Mouse (Mus musculus) embryonic fibroblast, embryonic 13.5 days (primary cell): ENCODE measurements around the gene Pnpo.

Experiments
- CTCF ChIP-seq: IDR thresholded peaks from 2 replicates; pipeline ENCODE4 v1.5.1; 2011; ENCODE audit warnings: mild to moderate bottlenecking, control low read depth, low read length, moderate library complexity, borderline replicate concordance; ENCODE audit not compliant: insufficient read depth
- POLR2A ChIP-seq: IDR thresholded peaks from 2 replicates; pipeline ENCODE4 v1.6.1; 2011; ENCODE audit warnings: low read depth, mild to moderate bottlenecking, control low read depth, low read length, moderate library complexity

DNA sequence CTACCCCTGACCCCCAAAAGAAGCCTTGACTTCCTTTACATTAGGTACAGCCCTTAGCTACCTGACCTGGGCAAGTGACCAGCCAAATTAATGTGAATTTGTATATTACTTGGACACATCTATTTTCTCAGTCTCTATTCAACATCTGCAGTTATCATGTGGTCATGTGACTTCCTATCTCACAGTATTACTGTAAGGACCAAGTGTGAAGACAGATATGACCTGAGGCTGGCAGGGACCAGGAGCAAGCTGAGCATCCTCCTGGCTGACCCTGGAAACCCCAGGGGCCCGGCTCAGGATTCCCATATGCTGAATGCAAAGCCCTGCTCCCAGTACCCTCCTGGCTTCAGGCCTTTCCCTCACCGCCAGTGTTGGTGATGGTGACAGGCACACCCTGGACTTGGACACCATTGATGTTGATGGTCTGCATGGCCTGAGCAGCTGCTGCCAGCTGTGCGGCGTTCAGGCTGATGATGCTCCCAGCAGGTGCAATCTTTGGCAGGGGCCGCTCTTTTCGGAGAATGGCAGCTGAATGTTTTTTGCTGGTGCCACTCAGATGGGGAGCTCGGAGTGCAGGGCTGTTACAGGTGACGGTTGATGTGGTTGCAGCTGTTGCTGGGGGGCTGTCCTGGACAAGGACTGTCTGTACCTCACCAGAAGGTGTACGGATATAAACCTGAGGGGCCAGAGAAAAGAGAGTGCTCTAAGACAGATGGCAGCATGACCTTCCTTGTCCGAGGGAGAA lies 13.4 kb upstream of the Pnpo start:
- TF ChIP-seq POLR2A (no peak), CTCF (no peak)
